Mouse (Mus musculus): ENCODE results near the gene Palmd. TPM values are rescaled to one million over a fixed set of nuclear protein-coding genes. Genes with fewer than 3 reads are reported as not detected.

Gene Palmd
- total RNA-seq, 2 experiments from 2014 or later = 29.1 to 31.9 TPM

GRCm38 (mm10) chr3:116914931-116915330 lies 53.9 kb downstream of the Palmd start:
- intact Hi-C loops (cut with DNase I) = no loop called here
- no peak for DNase-seq (ENCODE audit: low spot score in 2 of 2)

GRCm38 (mm10) chr3:116914374-116914773 lies 54.4 kb downstream of the Palmd start:
- intact Hi-C loops (cut with DNase I) = no loop called here
- no peak for DNase-seq (ENCODE audit: low spot score in 2 of 2)

- intact Hi-C loops (cut with DNase I) = loop anchor here (5.0 to 10.0 kb wide), 2 partner anchors 218 to 531 kb away; no protein-coding TSS in a partner anchor
- DNase-seq (ENCODE audit: low spot score in 2 of 2) = no peak
Observed at GRCm38 (mm10) chr3:116906596-116906995, 62.2 kb downstream of the Palmd start.

GRCm38 (mm10) chr3:116905898-116906297 lies 62.9 kb downstream of the Palmd start:
- DNase-seq (ENCODE audit: low spot score in 2 of 2) = peak; percentile 65 to 68
- intact Hi-C loops (cut with DNase I) = loop anchor here (5.0 to 10.0 kb wide), 2 partner anchors 219 to 531 kb away; no protein-coding TSS in a partner anchor

- intact Hi-C loops (cut with DNase I) = loop anchor here (5.0 to 10.0 kb wide), 2 partner anchors 221 to 883 kb away; no protein-coding TSS in a partner anchor
Observed at GRCm38 (mm10) chr3:116904158-116904557, 64.6 kb downstream of the Palmd start.

GRCm38 (mm10) chr3:116892872-116893271 lies 75.9 kb downstream of the Palmd start:
- no peak for DNase-seq (ENCODE audit: low spot score in 2 of 2)
- intact Hi-C loops (cut with DNase I) = no loop called here

More at GRCm38 (mm10) chr3:116904158-116904557, 64.6 kb downstream of the Palmd start:
- DNase-seq (ENCODE audit: low spot score in 2 of 2) = peak; percentile 88

GRCm38 (mm10) chr3:116892206-116892563 lies 76.6 kb downstream of the Palmd start:
- DNase-seq (ENCODE audit: low spot score in 2 of 2) = no peak
- intact Hi-C loops (cut with DNase I) = no loop called here

- no peak for DNase-seq (ENCODE audit: low spot score in 2 of 2)
- intact Hi-C loops (cut with DNase I) = no loop called here
Observed at GRCm38 (mm10) chr3:116891436-116892205, 77.2 kb downstream of the Palmd start.

- intact Hi-C loops (cut with DNase I) = no loop called here
- DNase-seq (ENCODE audit: low spot score in 2 of 2) = no peak
Observed at GRCm38 (mm10) chr3:116890576-116890975, 78.2 kb downstream of the Palmd start.

GRCm38 (mm10) chr3:116889358-116889757 lies 79.4 kb downstream of the Palmd start:
- DNase-seq (ENCODE audit: low spot score in 2 of 2) = no peak
- intact Hi-C loops (cut with DNase I) = no loop called here

GRCm38 (mm10) chr3:116884941-116885340 lies 83.8 kb downstream of the Palmd start:
- intact Hi-C loops (cut with DNase I) = no loop called here
- DNase-seq (ENCODE audit: low spot score in 2 of 2) = no peak

GRCm38 (mm10) chr3:116882221-116882960 lies 86.4 kb downstream of the Palmd start:
- intact Hi-C loops (cut with DNase I) = no loop called here
- DNase-seq (ENCODE audit: low spot score in 2 of 2) = no peak

GRCm38 (mm10) chr3:116870372-116870771 lies 98.4 kb downstream of the Palmd start:
- DNase-seq (ENCODE audit: low spot score in 2 of 2) = no peak
- intact Hi-C loops (cut with DNase I) = no loop called here

Other genes with a start within 250 kb of the Palmd start
- gene Agl, start 160.8 kb downstream of the Palmd start, total RNA-seq (2021) = 10 to 100 TPM; 23.7 to 26.0 TPM
- 1 to 10 TPM; 1.5 to 2.3 TPM for gene Frrs1, start 109.5 kb downstream of the Palmd start, total RNA-seq (2021)
- gene 4930455H04Rik, start 720 bp downstream of the Palmd start, total RNA-seq (2021) = not detected

Data from left cerebral cortex, postnatal 14 days (tissue).